Mouse (Mus musculus): ENCODE data around the gene Gid8. TPM values are rescaled to one million over a fixed set of nuclear protein-coding genes. Genes with fewer than 3 reads are reported as not detected.

Gid8 gene
- polyA plus RNA-seq, 1 experiment from 2014 or later = 66.0 TPM

DNA sequence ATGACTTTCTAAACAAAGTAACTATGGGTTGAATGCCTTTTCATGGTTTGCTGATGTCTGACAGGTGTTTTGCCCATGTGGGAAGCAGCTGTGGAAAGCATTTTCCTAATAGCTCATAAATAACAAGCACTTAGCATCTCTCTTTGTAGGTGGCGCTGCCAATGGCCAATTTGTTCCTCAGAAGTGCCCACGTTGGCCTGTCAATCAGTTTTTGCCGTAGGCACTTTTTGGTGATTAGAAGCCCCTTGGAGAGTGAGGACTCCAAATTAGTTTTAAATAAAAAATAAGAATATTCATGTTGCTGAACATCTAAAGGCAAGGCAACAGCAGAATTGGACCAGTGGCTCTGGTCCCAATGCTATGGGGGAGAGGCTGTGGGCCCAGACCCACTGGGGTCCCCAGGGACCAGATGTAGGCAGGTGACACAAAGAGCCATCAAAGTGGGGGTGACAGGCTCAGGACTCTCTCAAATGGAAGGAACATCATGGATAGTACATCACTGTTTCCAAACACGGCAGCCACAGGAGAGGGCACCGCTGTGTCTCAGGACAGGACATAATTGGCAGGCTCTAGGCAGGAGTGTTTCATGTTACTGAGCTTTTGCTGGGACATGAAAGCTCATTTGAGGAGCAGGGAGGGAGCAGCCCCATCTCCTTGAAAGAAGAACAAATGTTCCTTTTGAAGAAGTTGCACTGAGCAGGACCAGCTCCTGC is 45.2 kb downstream of the Gid8 start:
- no peak overlapping the region for H3K9ac ChIP-seq (ENCODE audit: low read length)
- H3K4me2 ChIP-seq (ENCODE audit: low read depth) = no peak overlapping the region
- no peaks in the 10 kb centered on the region for H3K27me3 ChIP-seq (ENCODE audit: control insufficient read depth, insufficient read depth, low read length)
- no peak overlapping the region for H3K4me3 ChIP-seq (ENCODE audit: low read depth, low read length)
- DNase-seq (ENCODE audit: low spot score) (no peak), ATAC-seq (ENCODE audit: insufficient read depth, low FRiP score, low TSS enrichment) (no peak)
- 63% methylated on average over 5 of the region's 5 CpGs for WGBS
- no peaks in the 10 kb centered on the region for H3K9me3 ChIP-seq (ENCODE audit: control insufficient read depth, low read length)
- no peak overlapping the region for H3K27ac ChIP-seq (ENCODE audit: low read depth, low read length)
- H3K36me3 ChIP-seq (ENCODE audit: control insufficient read depth, insufficient read depth, low read length) = no peaks in the 10 kb centered on the region
- H3K4me1 ChIP-seq (ENCODE audit: control insufficient read depth, insufficient read depth, low read length) = peaks cover 11% of the 10 kb centered on the region; the same call in 1 of the 2 replicates

DNA sequence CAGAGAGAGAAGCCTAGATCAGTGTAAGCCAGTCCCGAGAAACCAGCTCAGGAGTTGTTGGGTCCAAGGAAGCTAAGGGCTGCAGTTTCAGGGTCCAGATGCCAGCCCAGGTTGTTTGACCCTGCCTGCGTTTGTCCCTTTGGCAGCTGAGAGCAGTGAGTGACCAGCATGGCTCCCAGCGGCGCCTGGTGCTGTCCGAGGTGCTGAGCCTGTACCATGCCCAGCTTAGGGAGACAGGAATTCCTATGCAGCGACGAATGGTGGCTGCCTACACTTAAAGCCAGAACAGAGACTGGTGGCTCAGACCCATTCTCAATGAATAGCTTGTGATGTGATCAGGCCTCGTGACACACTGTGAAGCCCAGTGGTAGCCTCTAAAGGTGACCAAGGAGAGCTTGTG is 46.0 kb downstream of the Gid8 start:
- Histone ChIP-seq H3K9ac (ENCODE audit: low read length) (no peak overlapping the region), H3K4me3 (ENCODE audit: low read depth, low read length) (no peak overlapping the region), H3K27me3 (ENCODE audit: control insufficient read depth, insufficient read depth, low read length) (no peaks in the 10 kb centered on the region), H3K9me3 (ENCODE audit: control insufficient read depth, low read length) (no peaks in the 10 kb centered on the region), H3K4me1 (ENCODE audit: control insufficient read depth, insufficient read depth, low read length) (peaks cover 11% of the 10 kb centered on the region; the same call in 1 of the 2 replicates), H3K27ac (ENCODE audit: low read depth, low read length) (no peak overlapping the region), H3K4me2 (ENCODE audit: low read depth) (no peak overlapping the region), H3K36me3 (ENCODE audit: control insufficient read depth, insufficient read depth, low read length) (no peaks in the 10 kb centered on the region)
- ATAC-seq (ENCODE audit: insufficient read depth, low FRiP score, low TSS enrichment) = no peak
- 1% methylated on average over 8 of the region's 8 CpGs for WGBS
- peak; percentile 71 for DNase-seq (ENCODE audit: low spot score)

DNA sequence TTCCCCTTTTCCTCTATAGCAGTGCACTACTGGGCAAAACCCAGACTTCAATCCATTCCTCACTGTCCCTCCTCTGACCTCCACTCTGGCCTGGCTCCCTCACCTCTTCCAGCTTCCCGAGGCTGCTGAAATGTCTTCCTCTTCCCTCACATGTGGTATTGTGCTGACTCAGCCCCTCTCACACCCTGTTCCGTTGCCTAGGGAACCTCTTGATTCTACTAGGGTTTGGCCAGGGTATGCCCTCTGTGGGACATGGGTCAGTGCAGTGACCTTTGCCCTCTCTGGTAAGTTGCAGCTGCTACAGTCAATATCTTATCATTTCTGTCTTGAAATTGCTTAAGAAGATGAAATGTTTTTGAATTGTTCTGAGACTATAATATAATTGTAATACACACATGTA is 46.9 kb downstream of the Gid8 start:
- ATAC-seq (ENCODE audit: insufficient read depth, low FRiP score, low TSS enrichment) = no peak

DNA sequence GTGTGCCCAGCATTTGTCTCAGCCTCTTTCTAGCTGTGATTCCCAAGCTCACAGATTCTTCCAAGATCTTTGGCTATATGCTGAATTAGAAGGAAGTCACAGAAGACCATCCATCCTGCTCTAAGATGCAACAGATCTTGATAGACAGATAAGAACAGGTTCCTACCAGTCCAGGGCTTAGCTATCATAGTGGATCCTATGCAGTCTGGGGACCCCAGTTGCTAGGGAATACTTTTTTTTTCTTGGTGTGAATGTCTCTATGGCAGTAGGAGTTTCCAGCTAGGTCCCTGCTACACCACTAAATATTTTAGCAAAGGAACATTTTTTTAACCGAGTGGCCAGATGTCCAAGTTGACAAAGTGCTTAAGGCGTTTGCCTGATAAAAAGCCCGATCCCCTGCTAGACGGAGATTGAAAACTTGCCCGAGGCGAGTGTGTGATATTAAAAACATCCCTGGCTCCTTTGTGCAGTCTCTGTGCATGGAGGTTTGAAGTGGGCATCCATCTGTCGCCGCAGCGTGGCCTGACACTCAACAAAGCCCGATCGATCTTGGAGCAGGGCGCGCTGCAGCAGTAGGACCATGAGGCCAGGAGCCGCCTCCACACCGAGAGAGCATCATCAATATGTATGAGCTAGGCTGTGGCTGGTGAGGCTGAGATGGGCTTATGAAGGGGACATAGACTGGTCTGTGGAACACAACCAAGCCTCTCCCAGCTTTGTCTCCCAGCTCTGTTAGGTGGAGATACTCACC is 48.8 kb downstream of the Gid8 start:
- Histone ChIP-seq H3K27ac (ENCODE audit: low read depth, low read length) (peak overlapping the region; percentile 70), H3K36me3 (ENCODE audit: control insufficient read depth, insufficient read depth, low read length) (no peaks in the 10 kb centered on the region), H3K9ac (ENCODE audit: low read length) (0 out of 2 replicates have a peak overlapping the region, but pooled peaks have one; percentile 20), H3K4me2 (ENCODE audit: low read depth) (no peak overlapping the region), H3K27me3 (ENCODE audit: control insufficient read depth, insufficient read depth, low read length) (no peaks in the 10 kb centered on the region), H3K4me3 (ENCODE audit: low read depth, low read length) (no peak overlapping the region), H3K4me1 (ENCODE audit: control insufficient read depth, insufficient read depth, low read length) (peaks cover 11% of the 10 kb centered on the region; the same call in 1 of the 2 replicates), H3K9me3 (ENCODE audit: control insufficient read depth, low read length) (no peaks in the 10 kb centered on the region)
- DNase-seq (ENCODE audit: low spot score) (peak; percentile 72), ATAC-seq (ENCODE audit: insufficient read depth, low FRiP score, low TSS enrichment) (peak; percentile 81)
- WGBS = 36% methylated on average over 15 of the region's 15 CpGs

More for the DNA sequence above, 46.9 kb downstream of the Gid8 start:
- Histone ChIP-seq H3K4me1 (ENCODE audit: control insufficient read depth, insufficient read depth, low read length) (peaks cover 11% of the 10 kb centered on the region; the same call in 1 of the 2 replicates), H3K36me3 (ENCODE audit: control insufficient read depth, insufficient read depth, low read length) (no peaks in the 10 kb centered on the region), H3K27ac (ENCODE audit: low read depth, low read length) (no peak overlapping the region), H3K9ac (ENCODE audit: low read length) (no peak overlapping the region), H3K27me3 (ENCODE audit: control insufficient read depth, insufficient read depth, low read length) (no peaks in the 10 kb centered on the region), H3K4me2 (ENCODE audit: low read depth) (no peak overlapping the region), H3K9me3 (ENCODE audit: control insufficient read depth, low read length) (no peaks in the 10 kb centered on the region), H3K4me3 (ENCODE audit: low read depth, low read length) (no peak overlapping the region)
- no peak for DNase-seq (ENCODE audit: low spot score)
- 16% methylated on average over 2 of the region's 2 CpGs for WGBS

DNA sequence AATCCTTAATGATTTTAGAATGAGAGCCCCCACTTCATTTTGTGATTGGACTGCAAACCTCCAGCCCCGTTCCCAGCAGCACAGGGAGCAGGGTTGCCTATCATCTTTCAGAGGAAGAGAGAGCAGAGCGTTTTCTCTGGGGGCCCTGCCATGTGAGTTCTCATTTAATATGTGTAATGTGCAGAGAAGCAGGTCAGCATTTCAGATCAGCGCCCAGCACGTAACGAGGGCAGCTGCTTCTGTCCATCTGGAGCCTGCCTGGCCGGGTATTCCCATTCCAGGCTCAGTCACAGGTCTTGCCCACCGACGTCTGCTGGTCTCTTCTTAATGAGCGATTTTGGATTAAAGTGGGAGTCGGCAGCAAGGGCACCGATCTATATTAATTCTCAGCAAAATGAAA is 55.1 kb downstream of the Gid8 start:
- ATAC-seq (ENCODE audit: insufficient read depth, low FRiP score, low TSS enrichment) = no peak
- no peaks in the 10 kb centered on the region for H3K9me3 ChIP-seq (ENCODE audit: control insufficient read depth, low read length)
- peak; percentile 31 for DNase-seq (ENCODE audit: low spot score)
- 0 out of 2 replicates have a peak, but pooled peaks cover 2% of the 10 kb centered on the region for H3K27me3 ChIP-seq (ENCODE audit: control insufficient read depth, insufficient read depth, low read length)
- H3K4me1 ChIP-seq (ENCODE audit: control insufficient read depth, insufficient read depth, low read length) = no peaks in the 10 kb centered on the region
- 69% methylated on average over 11 of the region's 11 CpGs for WGBS
- H3K4me3 ChIP-seq (ENCODE audit: low read depth, low read length) = no peak overlapping the region
- no peak overlapping the region for H3K4me2 ChIP-seq (ENCODE audit: low read depth)
- H3K27ac ChIP-seq (ENCODE audit: low read depth, low read length) = no peak overlapping the region
- no peak overlapping the region for H3K9ac ChIP-seq (ENCODE audit: low read length)
- H3K36me3 ChIP-seq (ENCODE audit: control insufficient read depth, insufficient read depth, low read length) = no peaks in the 10 kb centered on the region

DNA sequence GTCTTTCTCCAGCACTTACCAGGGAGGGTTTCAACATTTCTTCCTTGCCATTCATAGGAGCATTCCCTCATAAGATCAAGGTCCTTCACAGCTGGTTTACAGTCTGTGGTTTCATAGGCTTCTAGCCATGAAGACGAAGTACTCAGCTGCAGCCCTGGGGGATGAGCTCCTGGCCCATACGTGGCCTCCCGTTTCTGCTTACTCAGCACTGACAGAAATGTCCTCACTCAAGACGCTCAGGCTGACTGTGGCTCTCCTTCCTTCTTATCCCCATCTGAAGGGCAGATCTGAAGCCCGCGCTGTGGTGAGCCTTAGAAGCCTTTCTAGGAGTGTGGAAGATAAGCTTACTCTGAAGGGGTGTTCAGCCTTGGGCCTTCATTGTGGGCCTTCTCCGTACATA is 55.8 kb downstream of the Gid8 start:
- 77% methylated on average over 7 of the region's 7 CpGs for WGBS
- no peak for ATAC-seq (ENCODE audit: insufficient read depth, low FRiP score, low TSS enrichment)
- no peak overlapping the region for H3K27ac ChIP-seq (ENCODE audit: low read depth, low read length)
- H3K36me3 ChIP-seq (ENCODE audit: control insufficient read depth, insufficient read depth, low read length) = no peaks in the 10 kb centered on the region
- 0 out of 2 replicates have a peak, but pooled peaks cover 2% of the 10 kb centered on the region for H3K27me3 ChIP-seq (ENCODE audit: control insufficient read depth, insufficient read depth, low read length)
- H3K9ac ChIP-seq (ENCODE audit: low read length) = no peak overlapping the region
- no peak overlapping the region for H3K4me3 ChIP-seq (ENCODE audit: low read depth, low read length)
- H3K4me1 ChIP-seq (ENCODE audit: control insufficient read depth, insufficient read depth, low read length) = no peaks in the 10 kb centered on the region
- H3K9me3 ChIP-seq (ENCODE audit: control insufficient read depth, low read length) = no peaks in the 10 kb centered on the region
- H3K4me2 ChIP-seq (ENCODE audit: low read depth) = no peak overlapping the region
- DNase-seq (ENCODE audit: low spot score) = no peak

Other genes with a start within 250 kb of the Gid8 start
- gene Ntsr1, start 210.1 kb upstream of the Gid8 start, polyA plus RNA-seq (2014; fragmentation: Nextera tagmentation; extraction: Ambion mirVana) = 0.15 and 0.69 TPM in 2 replicates
- 40.8 and 41.8 TPM in 2 replicates for gene Mrgbp, start 128.8 kb upstream of the Gid8 start, polyA plus RNA-seq (2014; fragmentation: Nextera tagmentation; extraction: Ambion mirVana)
- 98.0 and 106 TPM in 2 replicates for gene Ogfr, start 120.9 kb upstream of the Gid8 start, polyA plus RNA-seq (2014; fragmentation: Nextera tagmentation; extraction: Ambion mirVana)
- gene Col9a3, start 112.3 kb upstream of the Gid8 start, polyA plus RNA-seq (2014; fragmentation: Nextera tagmentation; extraction: Ambion mirVana) = 19.9 and 23.1 TPM in 2 replicates
- 0.30 and 0.81 TPM in 2 replicates for gene Tcfl5, start 67.4 kb upstream of the Gid8 start, polyA plus RNA-seq (2014; fragmentation: Nextera tagmentation; extraction: Ambion mirVana)
- gene Dido1, start 118 bp upstream of the Gid8 start, polyA plus RNA-seq (2014; fragmentation: Nextera tagmentation; extraction: Ambion mirVana) = 31.5 and 32.5 TPM in 2 replicates
- gene Slc17a9, start 15.1 kb downstream of the Gid8 start, polyA plus RNA-seq (2014; fragmentation: Nextera tagmentation; extraction: Ambion mirVana) = 0.42 TPM in 2 replicates
- 4.9 and 5.3 TPM in 2 replicates for gene Bhlhe23, start 66.8 kb downstream of the Gid8 start, polyA plus RNA-seq (2014; fragmentation: Nextera tagmentation; extraction: Ambion mirVana)
- 75.7 and 77.9 TPM in 2 replicates for gene Ythdf1, start 210.8 kb downstream of the Gid8 start, polyA plus RNA-seq (2014; fragmentation: Nextera tagmentation; extraction: Ambion mirVana)
- gene Birc7, start 218.9 kb downstream of the Gid8 start, polyA plus RNA-seq (2014; fragmentation: Nextera tagmentation; extraction: Ambion mirVana) = 0.25 and 0.46 TPM in 2 replicates
- gene Nkain4, start 244.6 kb downstream of the Gid8 start, polyA plus RNA-seq (2014; fragmentation: Nextera tagmentation; extraction: Ambion mirVana) = 65.1 and 73.6 TPM in 2 replicates

All from neural tube, embryonic 11.5 days (tissue).